Mouse (Mus musculus): ENCODE measurements around the gene Edn1.

Edn1 gene

DNA sequence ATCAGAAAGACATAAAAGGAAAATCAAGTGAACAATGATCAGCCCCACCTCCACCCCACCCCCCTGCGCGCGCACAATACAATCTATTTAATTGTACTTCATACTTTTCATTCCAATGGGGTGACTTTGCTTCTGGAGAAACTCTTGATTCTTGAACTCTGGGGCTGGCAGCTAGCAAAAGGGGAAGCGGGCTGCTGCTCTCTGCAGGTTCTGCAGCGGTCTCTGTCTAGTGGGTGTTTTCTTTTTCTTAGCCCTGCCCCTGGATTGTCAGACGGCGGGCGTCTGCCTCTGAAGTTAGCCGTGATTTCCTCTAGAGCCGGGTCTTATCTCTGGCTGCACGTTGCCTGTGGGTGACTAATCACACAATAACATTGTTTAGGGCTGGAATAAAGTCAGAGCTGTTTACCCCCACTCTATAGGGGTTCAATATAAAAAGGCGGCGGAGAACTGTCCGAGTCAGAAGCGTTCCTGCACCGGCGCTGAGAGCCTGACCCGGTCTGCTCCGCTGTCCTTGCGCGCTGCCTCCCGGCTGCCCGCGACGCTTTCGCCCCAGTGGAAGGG lies at the start of gene Edn1:
Gene Edn1 (plus strand): TSS at position 316 of the 561 bp plus-strand sequence.
- DNase-seq, result peak; percentile 69

DNA sequence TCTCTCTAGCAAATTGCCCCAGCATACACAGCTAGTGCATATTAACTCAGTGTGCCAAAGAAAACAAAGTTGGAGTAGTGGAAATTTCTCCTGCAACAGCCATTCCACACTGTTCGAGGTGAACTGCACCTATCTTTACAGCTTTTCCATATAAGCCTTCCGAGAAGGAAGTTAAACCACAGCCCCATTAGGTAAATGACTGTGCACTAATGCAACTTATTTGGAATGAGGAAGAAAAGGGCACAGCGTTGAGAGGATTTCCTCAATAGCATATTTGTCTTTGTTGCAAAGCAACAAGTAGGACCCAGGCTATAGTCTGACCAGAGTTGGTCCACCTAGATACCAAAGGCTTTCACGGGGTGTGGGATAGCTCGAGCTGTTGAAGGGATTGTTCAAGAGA lies 47.5 kb upstream of the Edn1 start:
- no peak for DNase-seq

DNA sequence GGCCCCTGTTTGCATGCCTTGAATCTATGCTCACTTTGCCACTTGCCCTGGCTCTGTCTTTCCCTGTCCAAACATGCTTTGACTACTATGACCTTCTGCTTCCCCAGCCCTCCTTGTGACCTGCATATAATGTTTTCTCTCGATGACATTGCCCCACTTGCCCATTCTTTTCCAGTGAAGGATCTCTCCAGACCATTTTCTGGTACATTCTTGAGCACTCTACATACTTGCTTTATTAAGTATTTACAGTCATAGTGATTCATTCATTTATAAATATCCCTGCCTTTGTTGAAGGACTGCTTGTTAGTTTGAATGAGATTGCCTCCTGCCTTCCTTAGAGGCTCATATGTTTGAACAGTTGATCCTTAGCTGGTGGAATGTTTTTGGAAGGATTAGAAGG lies 46.2 kb upstream of the Edn1 start:
- no peak for DNase-seq

DNA sequence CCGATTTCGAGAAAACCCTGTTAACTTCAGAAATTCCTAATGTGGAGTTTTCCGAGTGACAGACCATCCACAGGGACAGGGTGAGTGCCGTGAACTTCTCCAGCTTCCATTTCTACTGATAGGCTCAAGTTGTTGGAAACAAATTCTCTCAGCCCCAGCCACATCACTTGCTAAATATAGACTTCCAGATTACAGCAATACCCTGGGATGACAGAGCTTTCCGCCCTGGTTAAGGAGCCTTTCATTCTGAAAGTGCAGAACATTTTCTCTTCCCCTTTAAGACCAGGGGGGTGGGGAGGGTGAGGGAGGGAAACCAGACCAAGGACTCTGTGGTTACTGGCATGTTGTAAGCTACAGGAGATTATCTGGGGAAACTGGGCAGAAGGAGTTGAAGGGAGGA lies 42.9 kb upstream of the Edn1 start:
- no peak for DNase-seq

DNA sequence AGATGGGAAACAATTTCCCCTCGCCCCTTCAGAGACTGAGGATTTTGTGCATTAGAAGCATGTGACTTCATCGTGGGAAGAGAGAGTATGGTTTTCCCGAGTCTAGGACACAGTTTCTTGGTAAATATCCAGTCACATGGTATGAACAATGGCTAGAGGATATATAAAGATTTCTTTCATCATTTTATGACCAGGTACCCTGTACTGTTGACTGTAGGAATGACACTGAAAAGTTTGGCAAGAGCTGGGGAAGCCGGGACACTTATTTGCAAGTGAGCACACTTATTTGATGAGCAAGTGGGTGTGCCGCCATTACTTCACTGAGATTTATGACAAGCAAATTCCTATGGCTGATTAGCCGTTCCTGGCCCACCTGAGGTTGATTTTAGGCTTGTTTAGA lies 40.6 kb upstream of the Edn1 start:
- DNase-seq, result no peak

DNA sequence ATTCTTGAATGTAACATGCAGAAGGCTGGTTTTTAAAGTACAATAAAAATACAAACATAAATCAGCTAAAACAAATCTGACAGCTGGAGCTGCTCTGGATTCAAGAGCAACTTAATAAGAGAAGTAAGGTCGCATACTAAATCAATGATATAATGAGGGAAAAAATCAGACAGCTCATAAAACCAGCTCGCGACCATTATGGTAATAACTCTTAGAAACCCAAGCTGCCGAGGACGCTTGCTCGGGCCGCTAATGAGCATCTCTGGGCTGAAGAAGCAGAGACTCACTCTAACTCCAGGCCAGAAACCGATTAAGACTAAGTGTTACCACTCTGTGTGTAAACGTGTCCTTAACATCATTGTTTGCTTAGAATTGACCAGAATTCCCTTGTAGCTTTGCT lies 31.2 kb upstream of the Edn1 start:
- DNase-seq, result peak; percentile 45

DNA sequence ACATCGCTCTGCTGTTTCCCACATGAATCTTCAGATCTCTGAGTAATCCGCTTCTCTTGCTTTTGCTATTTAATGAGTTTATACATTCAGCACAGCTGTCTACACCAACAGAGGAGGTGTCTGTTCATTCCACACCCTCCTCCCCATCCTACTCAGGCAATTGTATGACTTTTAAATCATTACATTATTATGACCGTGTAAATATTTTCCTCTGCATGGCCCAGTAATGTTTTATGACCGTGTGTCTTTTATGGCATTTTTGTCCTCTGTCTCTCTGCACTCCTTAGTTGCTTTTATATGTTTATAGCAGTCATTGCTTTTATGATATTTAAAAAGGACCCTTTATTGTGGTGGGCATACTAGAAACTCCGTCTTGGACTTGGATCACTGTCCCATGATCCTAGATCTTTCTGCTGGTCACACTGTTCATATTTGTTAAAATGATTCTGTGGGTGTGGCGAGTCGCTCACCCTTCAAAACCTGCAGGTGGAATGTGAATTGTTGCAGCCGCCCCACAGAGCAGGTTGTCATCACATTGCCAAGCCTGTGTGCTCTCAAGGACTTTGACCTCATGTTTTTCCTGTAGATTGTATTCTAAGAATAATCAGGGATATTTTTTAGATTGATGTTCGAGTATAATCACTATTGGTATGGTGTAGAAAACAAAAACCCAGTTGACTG lies 24.4 kb upstream of the Edn1 start:
- no peak for DNase-seq

DNA sequence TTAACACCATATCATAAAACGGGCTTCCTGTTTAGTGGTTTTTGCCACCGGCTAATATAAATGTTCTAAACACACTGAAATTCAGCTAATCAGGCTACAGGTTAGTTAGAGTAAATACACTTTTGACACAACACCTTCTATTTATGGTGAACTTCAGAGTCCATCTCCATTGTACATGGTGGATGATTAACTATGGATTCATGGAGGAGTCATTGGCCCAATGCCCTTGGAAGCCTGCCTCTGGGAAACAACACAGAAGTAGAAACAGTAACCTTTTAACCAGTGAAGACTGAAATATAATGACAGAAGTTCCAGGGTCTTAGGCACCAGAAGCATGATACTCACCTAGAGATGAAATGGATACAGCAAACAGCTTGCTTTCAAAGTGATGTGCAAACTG lies 23.5 kb upstream of the Edn1 start:
- peak; percentile 61 for DNase-seq

DNA sequence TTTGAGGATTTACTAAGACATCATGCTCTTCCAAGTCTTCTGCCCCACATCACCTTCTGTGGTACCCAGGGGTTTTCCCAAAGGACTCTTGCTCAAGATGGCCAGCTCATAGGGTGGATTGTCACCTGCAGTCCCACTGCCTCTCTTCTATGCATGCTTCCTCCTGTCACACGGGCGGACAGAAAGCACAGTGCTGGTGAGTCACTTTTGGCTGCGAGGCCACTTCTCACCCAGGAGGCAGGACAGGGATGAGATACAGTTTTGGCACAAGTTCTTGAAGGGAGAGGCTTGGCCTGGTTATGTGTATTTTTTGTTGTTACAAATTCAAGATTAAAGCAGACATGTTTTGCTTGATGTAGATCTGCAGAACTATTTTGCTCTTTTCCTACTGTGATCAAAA lies 15.4 kb upstream of the Edn1 start:
- DNase-seq, result no peak

DNA sequence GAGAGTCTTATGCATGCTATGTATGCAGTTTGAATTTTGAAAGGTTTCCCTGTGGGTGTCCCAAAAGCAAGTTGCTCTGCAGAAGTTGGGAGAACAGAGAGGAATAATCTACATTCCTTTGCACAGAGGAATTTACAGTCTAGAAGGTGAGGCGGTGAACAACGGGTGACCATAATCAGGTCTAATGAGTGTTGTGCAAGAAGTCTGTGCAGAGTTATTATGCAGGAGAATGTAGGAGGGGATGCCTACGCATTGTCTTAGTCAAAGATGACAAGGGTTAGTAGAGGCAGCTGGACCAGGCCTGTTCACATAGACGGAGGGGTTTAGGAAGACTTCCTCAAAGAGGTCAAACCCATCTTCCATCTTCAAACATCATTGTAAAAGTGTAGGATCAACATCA lies 14.5 kb upstream of the Edn1 start:
- DNase-seq, result no peak

DNA sequence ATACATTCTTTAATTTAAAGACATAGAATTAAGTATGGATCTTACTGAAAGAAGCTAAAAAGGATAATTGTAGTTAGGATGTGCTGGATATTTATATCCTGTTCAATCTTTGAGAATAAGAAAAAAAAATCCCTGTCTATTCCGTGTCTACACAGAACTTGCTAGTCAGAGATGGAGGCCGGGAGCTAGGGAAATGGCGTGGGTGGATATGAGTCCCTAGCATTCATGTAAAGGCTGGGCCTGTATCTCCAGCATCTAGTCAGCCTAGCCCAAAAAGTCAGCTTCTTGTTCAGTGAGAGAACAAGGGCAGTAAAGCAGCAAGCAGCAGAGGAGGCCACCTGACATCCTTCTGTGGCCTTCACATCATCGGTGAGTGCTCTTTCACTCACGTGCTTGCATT lies 8.7 kb upstream of the Edn1 start:
- DNase-seq, result no peak

DNA sequence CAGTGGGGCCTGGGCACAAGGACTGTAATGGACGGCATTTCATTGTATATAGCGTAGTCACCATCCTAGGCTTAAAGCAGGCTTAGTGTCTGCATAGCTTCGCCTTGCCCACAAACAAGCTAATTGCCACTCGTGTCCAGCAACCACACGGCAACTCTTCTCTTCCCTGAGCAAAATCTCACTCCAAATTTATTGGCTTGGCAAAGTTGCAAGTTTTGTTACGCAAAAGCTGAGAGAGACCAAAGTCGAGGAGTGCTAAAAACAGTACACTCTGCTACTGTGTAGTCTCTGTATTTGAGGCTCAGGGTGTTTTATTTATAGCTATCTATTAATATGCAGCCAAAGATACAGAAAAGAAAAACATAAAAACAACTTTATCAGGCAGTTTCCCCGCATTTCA lies 3.0 kb upstream of the Edn1 start:
- DNase-seq, result no peak

DNA sequence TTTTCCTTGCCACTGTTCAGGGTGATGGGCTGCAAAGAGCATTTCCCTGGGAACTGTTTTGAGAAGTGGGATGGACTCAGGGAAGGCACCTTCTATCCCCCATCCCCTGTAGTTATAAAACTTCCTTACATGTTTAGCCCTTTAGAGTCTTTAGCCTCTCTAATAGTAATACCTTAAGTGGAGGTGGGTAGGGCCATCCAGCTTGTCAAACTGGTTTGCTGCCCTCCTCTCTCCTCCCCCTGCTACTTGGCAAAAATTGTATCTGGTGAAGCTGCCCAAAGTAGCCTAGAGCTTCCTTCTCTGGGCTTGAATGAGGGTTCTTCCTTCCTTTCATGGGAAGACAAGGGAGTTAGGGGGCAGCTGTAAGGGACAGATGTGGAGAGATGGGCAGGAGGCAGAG lies 2.5 kb upstream of the Edn1 start:
- peak; percentile 39 for DNase-seq

DNA sequence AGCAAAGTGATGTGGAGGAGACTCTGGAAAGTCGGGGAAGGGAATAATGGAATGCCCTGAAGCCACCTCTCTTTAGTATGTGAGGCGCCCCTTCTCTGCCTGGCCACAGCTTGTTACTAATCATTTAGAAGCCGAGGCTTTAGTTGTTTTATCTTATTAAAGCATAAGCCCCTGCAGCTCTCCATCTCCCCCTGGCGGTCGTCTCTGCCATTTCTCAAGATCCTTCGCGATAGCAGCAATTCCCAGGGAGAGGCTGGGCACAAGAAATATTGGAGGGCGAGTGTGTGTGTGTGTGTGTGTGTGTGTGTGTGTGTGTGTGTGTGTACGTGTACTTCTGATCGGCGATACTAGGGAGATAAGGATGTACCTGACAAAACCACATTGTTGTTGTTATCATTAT lies 709 bp upstream of the Edn1 start:
- DNase-seq, result peak; percentile 94

DNA sequence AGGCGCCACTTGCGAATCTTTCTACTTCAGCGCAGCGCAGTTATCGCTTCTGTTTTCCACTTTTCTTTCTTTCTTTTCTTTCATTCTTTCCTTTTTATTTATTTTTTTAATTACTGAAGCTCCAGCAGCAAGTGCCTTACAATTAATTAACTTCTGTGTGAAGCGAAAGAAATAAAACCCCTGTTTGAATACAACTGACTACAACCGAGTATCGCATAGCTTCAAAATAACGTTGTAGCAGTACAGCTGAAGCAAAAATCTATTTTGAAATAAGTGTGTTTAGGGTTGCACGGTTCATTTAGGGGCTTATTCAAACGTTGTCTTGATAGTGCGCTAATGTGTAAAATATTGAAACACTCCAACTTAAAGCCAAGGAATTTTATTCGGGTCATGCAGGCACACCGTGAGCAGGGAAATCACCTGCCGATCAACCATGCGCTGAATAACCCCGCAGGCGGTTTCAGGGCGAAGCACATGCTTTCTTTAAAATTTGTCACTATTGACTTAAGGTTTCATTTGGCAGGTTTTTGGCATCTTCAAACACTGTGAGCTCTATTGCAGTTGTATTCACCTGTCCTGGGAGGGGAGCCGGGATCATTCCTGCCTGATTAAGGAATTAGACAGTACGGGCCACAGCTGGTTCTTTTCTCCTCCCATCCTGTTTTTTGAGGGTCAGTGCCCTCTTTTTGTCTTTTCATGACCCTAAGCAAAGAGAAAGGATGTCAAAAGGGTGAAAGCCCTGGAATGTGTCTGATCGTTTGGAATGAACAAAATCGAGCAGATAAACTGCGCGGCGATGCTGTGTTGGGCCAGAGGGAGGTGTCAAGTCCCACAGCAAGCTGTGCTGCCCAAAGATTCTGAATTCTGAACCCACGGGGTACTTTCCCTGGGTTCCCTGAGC lies 935 bp downstream of the Edn1 start:
- peak; percentile 44 for DNase-seq

DNA sequence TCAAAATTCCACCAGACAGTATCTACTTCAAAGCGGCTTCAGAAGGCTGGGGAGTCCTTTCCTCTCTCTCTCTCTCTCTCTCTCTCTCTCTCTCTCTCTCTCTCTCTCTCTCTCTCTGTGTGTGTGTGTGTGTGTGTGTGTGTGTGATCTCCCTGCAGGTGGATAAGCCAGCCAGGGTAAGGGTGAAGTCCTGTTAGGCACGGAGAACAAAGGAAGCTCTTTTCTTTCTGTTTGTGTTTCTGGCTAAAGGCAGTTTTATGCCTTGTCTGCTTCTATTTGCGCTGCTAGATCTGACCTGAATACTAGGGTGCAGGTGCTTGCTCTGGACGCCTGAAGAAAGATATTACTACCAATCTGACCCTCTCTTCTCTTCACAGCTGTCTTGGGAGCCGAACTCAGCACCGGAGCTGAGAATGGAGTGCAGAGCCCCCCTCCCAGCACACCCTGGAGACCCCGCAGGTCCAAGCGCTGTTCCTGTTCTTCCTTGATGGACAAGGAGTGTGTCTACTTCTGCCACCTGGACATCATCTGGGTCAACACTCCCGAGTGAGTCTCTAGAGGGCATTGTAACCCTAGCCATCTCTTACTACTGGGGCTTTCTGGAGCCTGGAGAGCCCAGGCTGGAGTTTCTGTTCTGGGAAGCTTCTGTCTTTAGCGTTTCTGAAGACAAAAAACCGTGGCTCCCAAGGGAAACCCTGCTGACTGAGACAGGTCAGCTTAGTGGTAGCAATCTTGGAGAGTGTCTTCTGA lies 2.1 kb downstream of the Edn1 start:
- DNase-seq, result peak; percentile 50

DNA sequence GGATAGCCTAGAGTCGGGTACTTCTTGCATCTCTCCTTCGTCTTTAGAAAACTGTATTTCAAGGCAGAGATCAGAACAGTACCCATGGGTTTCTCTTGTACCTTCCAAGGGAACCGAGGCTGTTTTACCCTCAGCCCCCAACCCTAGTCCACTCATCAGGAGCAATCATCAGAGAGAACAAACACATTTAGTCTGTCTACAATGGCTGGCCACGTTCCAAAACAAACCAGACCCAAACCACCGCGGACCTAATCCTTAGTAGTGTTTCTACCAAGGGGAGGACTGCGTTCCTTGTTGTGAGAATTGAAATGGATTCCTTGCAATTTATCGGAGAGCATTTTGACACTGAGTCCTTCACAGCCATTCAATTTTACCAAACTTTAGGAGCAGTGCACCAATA lies 2.9 kb downstream of the Edn1 start:
- DNase-seq, result peak; percentile 32

DNA sequence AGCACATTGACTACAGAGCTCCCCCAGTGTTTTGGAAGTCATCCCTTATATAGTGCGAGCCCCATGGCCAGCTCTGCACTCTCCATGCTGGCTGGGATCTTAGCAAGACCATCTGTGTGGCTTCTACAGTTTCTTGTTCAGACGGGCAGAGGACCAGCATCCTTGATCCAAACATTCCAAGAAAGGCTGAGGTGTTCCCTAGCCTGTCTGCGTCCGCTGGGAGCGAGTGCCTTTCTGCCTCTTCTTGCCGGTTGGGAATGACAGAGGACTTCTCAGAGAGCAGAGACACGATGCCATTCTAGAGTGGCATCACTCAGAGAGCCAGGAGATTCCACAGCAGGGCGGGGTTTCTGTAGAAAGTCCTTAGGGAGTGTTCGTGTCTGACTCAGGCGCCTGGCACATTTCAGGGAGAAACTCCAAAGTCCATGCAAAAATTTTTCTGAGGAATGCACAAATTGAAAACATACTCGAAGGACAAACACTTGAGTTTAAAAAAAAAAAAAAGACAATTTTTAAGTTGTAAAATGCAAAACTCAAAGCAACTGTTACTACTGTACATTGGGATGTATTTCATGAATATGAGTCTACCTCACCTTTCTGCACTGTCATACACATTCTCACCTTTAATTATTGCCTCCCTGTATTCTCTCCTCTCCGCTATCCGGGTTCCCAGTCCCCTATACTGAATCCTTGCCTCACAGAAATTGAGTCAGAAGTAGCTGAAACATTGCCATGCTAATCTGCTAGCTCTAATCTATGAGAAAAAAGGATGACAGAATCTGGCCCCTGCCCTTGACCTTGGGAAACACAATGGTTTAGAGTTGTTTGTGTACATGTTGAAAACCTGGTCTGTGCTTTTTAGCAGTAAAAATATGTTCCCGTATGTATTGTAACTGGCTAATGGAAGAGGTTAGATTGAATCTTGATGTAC lies 5.9 kb downstream of the Edn1 start:
- no peak for DNase-seq

DNA sequence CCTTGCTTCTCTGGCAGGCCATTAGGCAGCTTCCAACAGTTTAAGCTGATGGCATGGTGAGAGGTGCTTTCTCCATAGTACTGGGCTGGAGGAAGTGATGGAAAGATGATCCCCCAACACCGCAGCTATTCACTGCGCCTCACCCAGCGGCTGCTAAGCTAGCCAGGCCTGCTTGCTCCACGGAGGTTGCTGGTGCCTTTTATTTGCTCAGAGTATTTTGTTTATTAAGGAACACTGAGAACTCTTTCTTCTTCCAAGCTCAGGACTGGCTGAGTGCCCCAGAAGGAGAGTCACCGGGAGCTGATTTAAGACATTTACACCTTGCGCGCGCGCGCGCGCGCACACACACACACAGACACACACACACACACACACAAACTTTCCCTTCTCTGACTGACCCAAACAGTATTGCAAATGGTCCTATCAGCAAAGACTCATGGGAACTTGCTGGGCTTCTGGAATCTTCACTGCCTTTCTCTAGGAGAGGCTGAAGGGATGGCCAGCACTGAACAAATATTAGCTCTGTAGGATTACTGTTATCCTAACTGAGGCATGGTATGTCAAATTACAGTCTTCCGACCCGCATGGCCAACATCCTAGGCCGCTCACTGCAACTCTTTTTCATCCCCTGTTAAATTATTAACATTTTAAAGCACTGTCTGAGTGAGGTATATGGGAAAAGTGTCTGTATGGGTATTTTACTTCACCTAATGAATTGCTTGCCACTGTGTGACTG lies 7.3 kb downstream of the Edn1 start:
- no peak for DNase-seq

DNA sequence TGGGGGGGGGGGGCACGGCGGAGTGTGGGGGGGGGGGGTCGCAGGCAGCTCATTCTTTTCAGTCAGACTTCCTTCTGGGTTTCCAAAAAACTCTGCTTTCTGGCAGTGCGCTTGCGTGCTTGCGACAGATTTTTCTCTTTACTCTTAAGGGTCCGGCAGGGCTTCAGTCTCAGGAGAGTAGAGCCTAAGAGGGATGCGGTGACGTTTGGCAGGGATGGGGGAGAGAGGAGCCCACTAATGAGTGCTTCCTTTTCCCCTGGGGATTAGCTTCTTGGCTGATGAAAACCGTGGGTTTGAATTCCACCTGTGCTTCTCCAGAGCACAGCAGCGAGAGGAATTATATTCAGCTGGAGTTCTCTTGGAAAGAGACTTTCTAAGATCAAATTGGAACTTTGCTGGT lies 8.5 kb downstream of the Edn1 start:
- peak; percentile 42 for DNase-seq

DNA sequence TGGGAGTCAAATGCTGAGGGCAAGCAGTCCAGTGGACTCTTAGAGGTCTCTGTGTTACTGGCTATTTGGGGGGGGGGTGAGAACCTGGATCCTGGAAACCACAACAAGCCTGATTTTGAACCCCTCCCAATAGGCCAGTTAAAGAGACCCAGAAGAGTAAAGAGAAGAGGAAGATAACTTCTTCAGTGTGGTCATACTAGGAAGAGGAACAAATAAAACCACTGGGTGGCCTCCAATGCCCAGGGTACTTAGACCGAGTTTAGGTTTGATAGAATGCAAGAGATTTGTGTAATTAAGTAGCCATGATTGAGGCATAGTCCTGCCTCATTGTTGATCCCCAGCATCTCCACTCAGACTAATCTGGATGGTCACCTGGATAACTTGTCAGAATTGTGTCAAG lies 14.4 kb downstream of the Edn1 start:
- DNase-seq, result no peak

DNA sequence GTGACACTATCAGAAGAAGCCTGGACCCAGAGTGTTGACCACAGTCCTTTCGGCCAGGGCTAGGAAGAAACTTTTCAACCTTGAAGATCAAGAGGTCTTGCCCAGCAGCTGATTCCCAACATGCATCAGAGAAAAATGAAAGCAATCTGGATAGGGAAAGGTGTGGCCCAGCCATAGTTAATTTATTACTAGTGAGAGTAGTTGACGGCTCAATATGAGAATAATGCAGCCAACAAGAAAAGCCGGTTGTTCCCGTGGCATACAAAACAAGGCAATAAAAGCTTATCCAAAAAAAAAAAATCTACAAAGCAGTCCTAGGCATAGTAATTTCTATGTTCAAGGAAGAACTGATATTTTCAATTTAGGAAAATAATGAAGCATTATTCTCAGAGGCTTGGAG lies 16.5 kb downstream of the Edn1 start:
- DNase-seq, result no peak

Data from kidney, postnatal 10 days (tissue).